Mouse (Mus musculus) hindbrain, embryonic 13.5 days (tissue): ENCODE measurements around the gene Sh2d1a. TPM values are rescaled to one million over a fixed set of nuclear protein-coding genes. Genes with fewer than 3 reads are reported as not detected.

Experiments used
- ATAC-seq: fragments of 200-750 bp; cut with Nextera tagmentation; 2 replicates; pipeline ENCODE4 v1.8.0; 2017; ENCODE audit warnings: moderate TSS enrichment; ENCODE audit not compliant: low FRiP score
- H3K27ac ChIP-seq: fragments of 300-500 bp; sonication (generic); 2 replicates; pipeline ENCODE4 v1.5.1; 2015; ENCODE audit warnings: inconsistent platforms, mild to moderate bottlenecking, moderate library complexity
- H3K27me3 ChIP-seq: fragments of 300-500 bp; sonication (generic); 2 replicates; pipeline ENCODE4 v1.6.1; 2015; ENCODE audit warnings: mild to moderate bottlenecking, inconsistent platforms
- H3K36me3 ChIP-seq: fragments of 300-500 bp; sonication (generic); 2 replicates; pipeline ENCODE4 v1.6.1; 2015; ENCODE audit warnings: mild to moderate bottlenecking, inconsistent platforms
- H3K4me1 ChIP-seq: fragments of 300-500 bp; sonication (generic); replicated peaks from 2 replicates; pipeline ENCODE4 v1.6.1; 2015; ENCODE audit warnings: inconsistent platforms
- H3K4me2 ChIP-seq: fragments of 300-500 bp; sonication (generic); 2 replicates; pipeline ENCODE4 v1.6.1; 2015; ENCODE audit warnings: inconsistent platforms, mild to moderate bottlenecking, moderate library complexity
- H3K4me3 ChIP-seq: fragments of 300-500 bp; sonication (generic); 2 replicates; pipeline ENCODE4 v1.5.1; 2015; ENCODE audit warnings: mild to moderate bottlenecking, inconsistent platforms
- H3K9ac ChIP-seq: fragments of 300-500 bp; sonication (generic); 2 replicates; pipeline ENCODE4 v1.6.1; 2015; ENCODE audit warnings: mild to moderate bottlenecking, inconsistent platforms
- H3K9me3 ChIP-seq: fragments of 300-500 bp; sonication (generic); 2 replicates; pipeline ENCODE4 v1.6.1; 2016; ENCODE audit warnings: inconsistent platforms
- WGBS: fragments of 180-500 bp; shearing (Covaris S2); methylation state at CpG from one replicate; pipeline ENCODE4 v1.1.7; 2015; 5-methylcytosine and 5-hydroxymethylcytosine counted together
- polyA plus RNA-seq: library from polyadenylated mRNA; unstranded; fragments of >200 nt; fragmentation: Nextera tagmentation; extraction: Ambion mirVana; gene quantifications from 2 replicates; pipeline ENCODE4 v1.2.1, GENCODE M21; 2015

Sh2d1a gene
- polyA plus RNA-seq, 1 experiment from 2014 or later = 3.2 TPM

DNA sequence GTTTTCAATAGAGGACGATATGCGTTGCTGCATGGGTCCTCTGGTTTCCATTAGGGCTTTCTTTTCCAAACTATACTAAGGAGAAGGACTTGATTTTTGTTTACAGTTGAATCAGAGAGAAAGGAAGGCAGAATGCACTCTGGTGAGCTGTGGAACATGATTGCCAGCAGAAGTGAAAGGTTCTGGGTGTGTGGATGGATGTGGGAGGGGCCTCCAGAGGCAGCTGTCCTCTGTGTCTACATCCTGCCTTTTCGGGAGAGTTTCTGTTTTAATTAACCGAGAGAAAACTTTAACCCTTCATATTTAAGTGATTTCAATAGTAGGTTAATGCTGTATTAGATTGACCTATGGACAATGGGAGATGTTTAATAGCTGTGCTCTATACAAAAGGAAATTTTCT lies 46.3 kb downstream of the Sh2d1a start:
- Histone ChIP-seq H3K27me3 (no peaks in the 10 kb centered on the region), H3K4me3 (no peak overlapping the region), H3K27ac (no peak overlapping the region), H3K9ac (no peak overlapping the region), H3K4me2 (no peak overlapping the region), H3K9me3 (no peaks in the 10 kb centered on the region), H3K36me3 (no peaks in the 10 kb centered on the region), H3K4me1 (no peaks in the 10 kb centered on the region)
- no peak for ATAC-seq
- 64% methylated on average over 4 of the region's 4 CpGs for WGBS

DNA sequence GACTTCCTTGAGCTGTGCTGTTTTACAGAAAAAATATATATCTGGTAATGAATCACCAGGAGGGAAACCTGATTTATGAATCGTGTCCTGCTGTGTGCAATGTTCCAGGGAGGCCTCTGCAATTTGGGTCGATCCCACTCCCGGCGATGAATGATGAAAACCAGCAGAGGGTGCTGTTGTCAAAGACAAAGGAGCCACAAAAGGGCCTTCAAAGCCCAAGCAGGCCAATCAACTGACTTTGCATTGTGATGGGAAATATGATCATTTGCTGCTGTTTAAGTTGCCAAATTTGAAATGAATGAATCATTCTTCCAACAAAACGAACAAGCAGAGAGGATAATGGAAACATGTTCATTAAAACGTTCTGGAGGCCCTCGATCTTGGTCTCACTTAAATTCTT lies 55.0 kb downstream of the Sh2d1a start:
- Histone ChIP-seq H3K9me3 (no peaks in the 10 kb centered on the region), H3K27ac (no peak overlapping the region), H3K9ac (no peak overlapping the region), H3K4me2 (no peak overlapping the region), H3K4me3 (no peak overlapping the region), H3K27me3 (no peaks in the 10 kb centered on the region), H3K4me1 (no peaks in the 10 kb centered on the region), H3K36me3 (no peaks in the 10 kb centered on the region)
- WGBS = 24% methylated on average over 7 of the region's 7 CpGs
- ATAC-seq = no peak

DNA sequence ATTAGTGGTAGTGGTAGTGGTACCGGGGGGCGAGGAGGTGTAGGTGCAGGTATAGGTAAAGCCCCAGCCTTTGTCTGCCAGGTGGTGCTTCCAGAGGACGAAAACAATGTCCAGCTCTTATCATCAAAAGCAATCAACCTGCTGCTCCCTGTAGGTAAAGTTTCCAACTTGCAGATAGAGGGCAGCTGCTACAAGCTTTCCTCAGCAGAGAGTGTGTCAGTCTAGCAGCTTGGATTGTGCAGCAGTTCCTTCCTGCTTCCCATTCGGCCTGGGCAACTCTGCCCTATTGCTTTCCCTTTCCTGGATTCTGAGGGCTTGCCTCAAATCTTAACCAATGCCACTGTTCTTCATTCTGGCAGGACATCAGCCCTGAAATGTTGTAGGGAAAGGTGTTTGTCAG lies 56.4 kb downstream of the Sh2d1a start:
- no peaks in the 10 kb centered on the region for H3K9me3 ChIP-seq
- H3K27me3 ChIP-seq = no peaks in the 10 kb centered on the region
- H3K9ac ChIP-seq = no peak overlapping the region
- 71% methylated on average over 4 of the region's 4 CpGs for WGBS
- H3K4me3 ChIP-seq = no peak overlapping the region
- no peak overlapping the region for H3K27ac ChIP-seq
- no peaks in the 10 kb centered on the region for H3K4me1 ChIP-seq
- H3K4me2 ChIP-seq = no peak overlapping the region
- no peaks in the 10 kb centered on the region for H3K36me3 ChIP-seq
- no peak for ATAC-seq

Other genes with a start within 250 kb of the Sh2d1a start
- gene Tex13c2, start 12.8 kb upstream of the Sh2d1a start, polyA plus RNA-seq = 0.12 TPM in 1 of 2 replicates, not detected in the other